Mouse (Mus musculus): ENCODE data around the gene Ifng. TPM values are rescaled to one million over a fixed set of nuclear protein-coding genes. Genes with fewer than 3 reads are reported as not detected.
"Not testable (repeated sequence)": the region's sequence is repeated elsewhere in the genome, so short reads cannot be mapped to it uniquely, and the experiment has no call there.

Gene Ifng
- polyA plus RNA-seq, 1 experiment = not detected

DNA sequence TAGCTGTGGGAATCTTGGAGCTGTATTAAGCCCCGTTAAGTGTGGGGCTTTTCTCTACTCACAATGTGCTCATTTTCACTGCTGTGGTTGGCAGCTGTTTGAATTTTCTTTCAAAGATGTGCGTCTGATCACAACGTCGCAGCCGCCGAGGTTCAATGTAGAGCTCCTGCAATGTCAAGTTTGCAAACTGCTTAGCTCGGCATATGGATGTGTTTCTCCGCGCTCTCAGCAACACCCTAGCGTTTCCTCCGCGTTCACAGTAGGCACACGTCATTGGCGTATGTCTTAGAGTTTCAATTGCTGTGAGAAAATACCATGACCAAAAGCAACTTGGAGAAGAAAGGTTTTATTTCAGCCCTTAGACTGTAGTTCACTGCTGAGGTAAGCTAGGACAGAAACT lies 5.1 kb downstream of the Ifng start:
- DNase-seq (ENCODE audit: low read depth) = peak; percentile 28
- TF ChIP-seq POLR2A (IDR thresholded peaks at IDR 0.05; ENCODE audit: borderline replicate concordance, extremely low read depth, insufficient read depth, insufficient read length, poor library complexity, severe bottlenecking) = no peak
- TF ChIP-seq CTCF (IDR thresholded peaks at IDR 0.05; ENCODE audit: borderline replicate concordance, extremely low read depth, insufficient read depth, insufficient read length) = no peak

- no peak for DNase-seq (ENCODE audit: low read depth)
- TF ChIP-seq CTCF (IDR thresholded peaks at IDR 0.05; ENCODE audit: borderline replicate concordance, extremely low read depth, insufficient read depth, insufficient read length) (no peak), POLR2A (IDR thresholded peaks at IDR 0.05; ENCODE audit: borderline replicate concordance, extremely low read depth, insufficient read depth, insufficient read length, poor library complexity, severe bottlenecking) (no peak)
These were observed 10.9 kb downstream of the Ifng start for GRCm38 (mm10) chr10:118451747-118452146.

- TF ChIP-seq POLR2A (IDR thresholded peaks at IDR 0.05; ENCODE audit: borderline replicate concordance, extremely low read depth, insufficient read depth, insufficient read length, poor library complexity, severe bottlenecking) = no peak
- no peak for TF ChIP-seq CTCF (IDR thresholded peaks at IDR 0.05; ENCODE audit: borderline replicate concordance, extremely low read depth, insufficient read depth, insufficient read length)
- no peak for DNase-seq (ENCODE audit: low read depth)
These were observed 17.9 kb downstream of the Ifng start for GRCm38 (mm10) chr10:118458729-118459128.

- no peak for DNase-seq (ENCODE audit: low read depth)
These were observed 20.4 kb downstream of the Ifng start for GRCm38 (mm10) chr10:118461126-118461767.

DNA sequence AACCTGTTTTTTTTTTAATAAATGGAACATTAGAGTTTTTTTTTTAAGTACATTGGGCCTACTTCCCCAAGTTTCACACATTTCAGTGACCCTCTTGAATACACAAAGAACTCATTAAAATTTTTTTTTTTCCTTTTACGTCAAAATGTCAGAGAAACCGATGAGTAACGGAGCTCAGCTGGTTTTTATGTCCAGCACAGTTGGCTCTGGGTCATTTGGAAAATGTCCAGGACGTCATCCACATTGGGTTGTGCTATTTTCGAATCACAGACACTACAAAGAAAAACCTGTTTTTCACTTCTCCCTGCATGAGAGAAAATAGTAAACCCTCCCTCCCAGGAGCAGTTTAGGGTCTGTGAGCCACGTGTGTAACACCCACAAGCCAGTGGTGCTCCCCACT lies 25.6 kb downstream of the Ifng start:
- peak; percentile 8 for DNase-seq (ENCODE audit: low read depth)

More at GRCm38 (mm10) chr10:118461126-118461767, 20.4 kb downstream of the Ifng start:
- no peak for TF ChIP-seq POLR2A (IDR thresholded peaks at IDR 0.05; ENCODE audit: borderline replicate concordance, extremely low read depth, insufficient read depth, insufficient read length, poor library complexity, severe bottlenecking)
- no peak for TF ChIP-seq CTCF (IDR thresholded peaks at IDR 0.05; ENCODE audit: borderline replicate concordance, extremely low read depth, insufficient read depth, insufficient read length)

DNA sequence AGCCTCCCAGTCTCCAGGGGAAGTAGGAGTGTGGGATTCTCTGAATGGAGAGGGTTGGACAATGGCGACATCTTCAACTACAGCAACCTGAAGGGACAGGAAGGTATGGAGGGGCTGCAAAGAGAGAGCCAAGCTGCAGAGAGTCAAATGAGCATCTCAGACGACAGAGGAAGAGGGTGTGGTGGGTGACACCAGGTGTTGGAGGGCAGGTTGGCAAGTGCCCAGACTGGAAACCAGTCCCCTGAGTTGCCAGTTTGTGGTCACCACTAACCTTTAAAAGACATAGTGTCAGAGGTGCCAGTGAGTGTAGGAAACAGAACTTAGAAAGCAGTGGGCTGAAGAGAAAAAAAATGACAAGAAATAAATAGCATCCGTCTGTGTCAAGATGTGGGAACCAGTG lies 28.2 kb downstream of the Ifng start:
- DNase-seq (ENCODE audit: low read depth) = no peak
- no peak for TF ChIP-seq POLR2A (IDR thresholded peaks at IDR 0.05; ENCODE audit: borderline replicate concordance, extremely low read depth, insufficient read depth, insufficient read length, poor library complexity, severe bottlenecking)
- TF ChIP-seq CTCF (IDR thresholded peaks at IDR 0.05; ENCODE audit: borderline replicate concordance, extremely low read depth, insufficient read depth, insufficient read length) = no peak

More for the DNA sequence above, 25.6 kb downstream of the Ifng start:
- no peak for TF ChIP-seq CTCF (IDR thresholded peaks at IDR 0.05; ENCODE audit: borderline replicate concordance, extremely low read depth, insufficient read depth, insufficient read length)
- TF ChIP-seq POLR2A (IDR thresholded peaks at IDR 0.05; ENCODE audit: borderline replicate concordance, extremely low read depth, insufficient read depth, insufficient read length, poor library complexity, severe bottlenecking) = no peak

DNA sequence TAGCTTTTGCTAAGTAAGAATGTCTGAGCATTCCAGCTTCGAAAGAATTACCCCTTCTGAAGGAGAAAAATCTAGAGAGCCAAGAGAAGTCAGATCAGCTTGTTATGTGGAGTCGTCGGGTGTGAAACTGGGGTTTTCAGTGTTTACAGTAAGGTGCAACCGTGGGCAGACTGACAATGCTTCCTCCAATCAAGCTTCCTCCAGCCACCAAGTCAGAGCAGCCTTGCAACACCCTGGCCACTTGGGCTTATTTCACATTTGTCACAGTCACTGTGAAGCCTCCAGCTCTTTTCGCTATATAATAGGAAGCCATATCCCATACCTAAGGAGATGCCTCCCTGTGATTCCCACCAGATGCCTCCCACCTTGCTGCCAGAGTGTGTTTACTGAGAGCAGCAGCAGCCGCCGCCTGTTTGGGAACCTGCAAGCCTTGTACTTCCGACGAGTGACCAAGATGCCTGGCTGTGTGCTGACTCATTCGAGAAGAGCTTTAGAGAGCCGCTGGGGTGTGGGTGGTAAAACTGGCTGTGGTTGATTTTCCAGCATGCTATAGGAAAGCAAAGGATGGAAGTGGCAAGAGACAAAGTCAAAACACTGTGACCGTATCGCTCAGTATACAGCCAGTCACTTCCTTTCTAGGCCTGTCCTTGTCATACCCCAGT lies 29.6 kb downstream of the Ifng start:
- TF ChIP-seq CTCF (IDR thresholded peaks at IDR 0.05; ENCODE audit: borderline replicate concordance, extremely low read depth, insufficient read depth, insufficient read length) = no peak
- DNase-seq (ENCODE audit: low read depth) = no peak

DNA sequence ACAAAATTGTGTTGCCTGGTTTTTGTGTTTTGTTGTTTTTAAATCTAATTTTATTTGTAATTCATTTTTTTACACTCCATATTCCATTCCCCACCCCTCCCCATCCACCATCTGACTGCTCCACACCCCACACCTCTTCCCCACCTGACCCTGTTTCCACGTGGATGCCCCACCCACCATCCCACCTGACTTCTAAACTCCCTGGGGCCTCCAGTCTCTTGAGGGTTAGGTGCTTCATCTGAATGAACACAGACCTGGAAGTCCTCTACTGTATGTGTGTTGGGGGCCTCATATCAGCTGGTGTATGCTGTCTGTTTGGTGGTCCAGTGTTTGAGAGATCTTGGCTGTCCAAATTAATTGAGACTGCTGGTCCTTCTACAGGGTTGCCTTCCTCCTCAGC lies 32.0 kb downstream of the Ifng start:
- DNase-seq (ENCODE audit: low read depth) = not testable (repeated sequence)

DNA sequence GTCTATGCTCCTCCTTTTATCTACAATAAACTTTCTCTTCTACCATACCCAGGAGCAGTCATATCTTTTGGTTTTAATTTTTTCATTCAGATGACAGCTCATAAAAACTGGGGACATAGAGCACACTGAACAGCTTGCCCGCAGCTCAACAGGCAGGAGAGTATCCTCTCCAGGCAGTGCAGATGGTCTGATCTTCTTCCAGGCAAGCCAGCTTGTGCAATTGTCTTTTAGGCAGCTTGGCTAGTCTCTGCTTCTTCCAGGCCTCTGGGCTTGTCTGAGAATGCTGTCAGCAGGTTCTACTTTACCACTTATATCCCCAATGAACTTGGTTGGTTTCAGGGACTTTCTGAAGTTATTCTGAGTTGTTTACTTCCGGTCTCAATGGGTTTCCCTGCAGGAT lies 35.9 kb downstream of the Ifng start:
- no peak for DNase-seq (ENCODE audit: low read depth)
- no peak for TF ChIP-seq CTCF (IDR thresholded peaks at IDR 0.05; ENCODE audit: borderline replicate concordance, extremely low read depth, insufficient read depth, insufficient read length)
- no peak for TF ChIP-seq POLR2A (IDR thresholded peaks at IDR 0.05; ENCODE audit: borderline replicate concordance, extremely low read depth, insufficient read depth, insufficient read length, poor library complexity, severe bottlenecking)

DNA sequence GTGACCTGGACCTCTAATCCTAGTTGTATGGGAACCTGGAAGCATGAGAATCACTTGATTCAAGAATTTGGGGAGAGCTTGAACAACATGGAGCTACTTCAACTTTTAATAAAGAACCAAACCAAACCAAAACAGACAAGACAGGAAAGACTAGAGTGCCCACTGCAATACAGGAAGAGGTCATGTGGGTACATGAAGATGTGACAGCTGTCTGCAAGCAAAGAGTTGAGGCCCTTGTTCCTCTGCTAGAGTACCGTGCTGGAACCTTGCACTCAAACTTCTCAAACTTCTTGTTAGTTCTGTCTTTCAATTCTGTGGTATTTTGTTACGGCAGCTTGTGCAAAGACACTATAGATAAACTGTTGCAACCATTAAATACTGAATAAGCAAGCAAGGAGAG lies 36.5 kb downstream of the Ifng start:
- DNase-seq (ENCODE audit: low read depth) = no peak
- no peak for TF ChIP-seq CTCF (IDR thresholded peaks at IDR 0.05; ENCODE audit: borderline replicate concordance, extremely low read depth, insufficient read depth, insufficient read length)
- TF ChIP-seq POLR2A (IDR thresholded peaks at IDR 0.05; ENCODE audit: borderline replicate concordance, extremely low read depth, insufficient read depth, insufficient read length, poor library complexity, severe bottlenecking) = no peak

DNA sequence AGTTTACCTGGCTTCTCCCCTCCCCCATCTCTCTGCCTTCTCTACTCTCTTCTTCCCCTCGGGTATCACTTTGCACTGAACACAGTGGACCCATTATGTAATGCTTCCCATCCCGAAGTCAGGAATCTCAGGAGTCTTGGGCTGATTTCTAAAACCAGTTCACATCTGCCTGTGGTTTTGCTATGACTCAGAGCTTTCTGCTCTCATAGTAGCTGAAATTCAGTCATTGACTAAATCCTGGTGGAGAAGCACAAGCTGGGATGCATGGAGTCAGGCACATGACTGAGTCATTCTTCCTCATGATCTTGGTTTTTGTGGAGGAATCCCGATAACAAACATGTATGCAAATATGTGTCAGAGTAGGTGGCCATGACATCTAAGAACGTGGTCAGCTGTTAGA lies 38.4 kb downstream of the Ifng start:
- no peak for TF ChIP-seq POLR2A (IDR thresholded peaks at IDR 0.05; ENCODE audit: borderline replicate concordance, extremely low read depth, insufficient read depth, insufficient read length, poor library complexity, severe bottlenecking)
- TF ChIP-seq CTCF (IDR thresholded peaks at IDR 0.05; ENCODE audit: borderline replicate concordance, extremely low read depth, insufficient read depth, insufficient read length) = no peak
- DNase-seq (ENCODE audit: low read depth) = no peak

DNA sequence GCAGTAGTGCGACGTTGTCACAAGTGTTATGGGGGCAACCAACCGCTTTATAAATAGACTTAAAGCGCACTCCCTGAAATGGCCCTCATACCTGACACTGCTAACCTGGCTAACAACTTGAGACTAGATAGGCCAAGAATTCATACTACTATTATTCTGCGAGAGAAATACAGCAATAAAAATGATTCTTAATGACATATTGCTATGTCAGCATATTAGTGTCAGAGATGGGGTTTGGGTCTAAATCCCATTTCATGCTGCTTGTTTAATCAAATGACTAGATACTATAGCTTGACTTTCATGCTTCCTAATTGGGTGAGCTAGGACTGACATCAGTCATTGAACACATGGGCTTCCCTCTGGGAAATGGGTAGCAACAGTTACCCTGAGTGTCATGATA lies 39.3 kb downstream of the Ifng start:
- TF ChIP-seq POLR2A (IDR thresholded peaks at IDR 0.05; ENCODE audit: borderline replicate concordance, extremely low read depth, insufficient read depth, insufficient read length, poor library complexity, severe bottlenecking) (no peak), CTCF (IDR thresholded peaks at IDR 0.05; ENCODE audit: borderline replicate concordance, extremely low read depth, insufficient read depth, insufficient read length) (no peak)
- DNase-seq (ENCODE audit: low read depth) = no peak

Measured in brain, embryonic 14.5 days (tissue).